Mouse (Mus musculus): Measurements from ENCODE around the gene Sept6. TPM values are rescaled to one million over a fixed set of nuclear protein-coding genes. Genes with fewer than 3 reads are reported as not detected.

The Sept6 gene
- total RNA-seq, 4 experiments from 2014 or later: 21.4 to 45.9 (median 31.0) TPM

DNA sequence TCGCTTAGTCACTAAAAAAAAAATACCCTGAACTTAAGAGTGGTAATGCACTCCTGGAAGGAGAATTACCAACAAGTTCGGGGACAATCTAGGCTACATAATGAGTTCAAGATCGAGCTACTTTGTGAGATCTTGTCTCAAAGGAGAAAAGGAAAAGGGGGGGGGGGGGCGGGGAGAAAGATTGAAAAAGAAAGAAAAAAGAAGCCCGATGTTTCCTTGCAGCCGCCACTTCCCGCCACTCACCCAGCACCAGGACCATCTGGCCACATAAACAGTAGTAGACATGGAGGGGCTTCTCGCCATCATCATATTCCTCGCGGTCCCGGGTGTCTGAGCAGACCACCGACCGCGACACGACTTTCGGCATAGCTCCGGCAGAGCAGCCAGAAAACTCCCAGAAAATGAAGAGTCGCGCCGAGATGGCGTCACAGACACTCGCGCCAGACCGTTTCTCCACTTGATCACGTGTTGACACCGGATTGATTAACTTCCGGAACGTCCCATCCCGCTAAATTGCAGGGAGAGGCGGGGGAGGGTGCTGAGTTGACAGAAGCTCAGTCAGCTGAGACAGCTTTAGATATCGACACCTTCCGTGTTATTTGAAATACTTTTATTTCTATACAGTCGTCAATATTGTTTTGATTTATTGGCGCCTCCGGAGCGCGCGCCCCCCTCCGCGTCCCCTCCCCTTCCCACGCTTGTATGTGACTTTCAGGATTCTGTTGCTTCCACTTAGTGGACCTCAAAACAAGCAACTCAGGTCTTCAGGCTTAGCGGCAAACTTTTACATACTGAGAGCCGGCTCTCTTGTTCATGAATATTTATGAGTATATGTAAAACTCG, 127.6 kb downstream of the Sept6 start:
- peak; percentile 77 for DNase-seq

Other genes with a start within 250 kb of the Sept6 start
- gene Slc25a43, start 248.1 kb downstream of the Sept6 start, total RNA-seq (2022): 1 to 10 TPM; 2.0 to 3.7 (median 2.9) TPM
- gene Slc25a5, start 196.1 kb downstream of the Sept6 start, total RNA-seq (2022): 100 to 1,000 TPM; 317 to 419 (median 366) TPM
- gene Ube2a, start 117.9 kb downstream of the Sept6 start, total RNA-seq (2022): 10 to 100 TPM; 51.4 to 63.9 (median 55.7) TPM
- gene C330007P06Rik, start 117.7 kb downstream of the Sept6 start, total RNA-seq (2022): 10 to 100 TPM; 49.0 to 54.6 (median 52.2) TPM
- gene Nkrf, start 88.9 kb downstream of the Sept6 start, total RNA-seq (2022): 10 to 100 TPM in 3 of 4 experiments, 1 to 10 TPM in 1; 9.4 to 13.3 (median 12.3) TPM
- 1 to 10 TPM in 2 of 4 experiments, under 1 TPM in 2; 0.63 to 5.0 (median 1.9) TPM for gene Sowahd, start 57.1 kb upstream of the Sept6 start, total RNA-seq (2022)
- gene Rpl39, start 93.6 kb upstream of the Sept6 start, total RNA-seq (2022): 100 to 1,000 TPM; 509 to 573 (median 523) TPM
- gene Upf3b, start 118.5 kb upstream of the Sept6 start, total RNA-seq (2022): 10 to 100 TPM; 14.7 to 27.6 (median 19.3) TPM
- 10 to 100 TPM; 13.3 to 19.1 (median 18.7) TPM for gene Nkap, start 135.0 kb upstream of the Sept6 start, total RNA-seq (2022)
- not detected for gene Akap14, start 177.0 kb upstream of the Sept6 start, total RNA-seq (2022)
- 100 to 1,000 TPM; 250 to 390 (median 291) TPM for gene Ndufa1, start 199.4 kb upstream of the Sept6 start, total RNA-seq (2022)
- 1 to 10 TPM; 4.6 to 5.5 (median 5.3) TPM for gene Rnf113a1, start 199.5 kb upstream of the Sept6 start, total RNA-seq (2022)
- gene Gm9, start 219.2 kb upstream of the Sept6 start, total RNA-seq (2022): not detected
- not detected for gene Rhox1, start 230.5 kb upstream of the Sept6 start, total RNA-seq (2022)

Measured in adrenal gland, adult 8-10 months (tissue).